Mouse (Mus musculus): ENCODE data around the gene Elmo1. TPM values are rescaled to one million over a fixed set of nuclear protein-coding genes. Genes with fewer than 3 reads are reported as not detected.

Elmo1 gene
- total and polyA plus RNA-seq, 3 experiments, result 23.1 to 50.2 (median 32.2) TPM

DNA sequence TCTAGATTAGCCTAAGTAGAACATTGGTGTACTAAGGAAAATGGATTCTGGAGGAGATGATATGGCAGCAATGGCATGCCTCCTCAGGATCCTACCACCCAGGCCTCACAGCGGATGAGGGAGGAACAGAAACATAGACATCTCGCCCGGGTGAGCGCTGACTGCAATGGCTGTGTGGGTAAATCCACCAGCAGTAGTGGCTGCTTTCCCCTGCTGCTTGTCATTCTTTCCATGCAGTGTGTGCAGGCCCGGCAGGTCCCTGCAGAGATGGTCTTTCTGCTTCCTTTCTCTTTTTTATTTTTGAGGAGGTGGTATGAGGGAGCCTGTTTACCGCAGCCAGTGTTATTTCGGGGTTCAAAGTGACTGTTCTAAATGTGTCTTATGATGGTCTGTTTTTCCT is 143.3 kb downstream of the Elmo1 start:
- Histone ChIP-seq H3K9me3 (replicated peaks; ENCODE audit: low read length) (peaks cover 6% of the 10 kb centered on the region), H3K4me3 (replicated peaks in 1 of 3; ENCODE audit: low read depth in 2 of 3, low read length in 2 of 3, poor library complexity in 1 of 3) (no peak overlapping the region), H3K9ac (ENCODE audit: insufficient read depth, low read depth) (no peak overlapping the region), H3K27me3 (replicated peaks) (no peaks in the 10 kb centered on the region), H3K4me2 (ENCODE audit: insufficient read depth, low read depth, poor library complexity, severe bottlenecking) (no peak overlapping the region), H3K27ac (ENCODE audit: insufficient read depth, low read depth) (no peak overlapping the region), H3K79me2 (replicated peaks; ENCODE audit: control insufficient read depth, extremely low read depth, insufficient read depth, poor library complexity, severe bottlenecking) (peaks cover 13% of the 10 kb centered on the region; the same call in 1 of the 2 replicates), H3K36me3 (replicated peaks in 1 of 2; ENCODE audit: control insufficient read depth in 1 of 2, insufficient read depth in 1 of 2, low read length in 1 of 2) (peaks cover 15 to 59% of the 10 kb centered on the region in 2 experiments), H3K4me1 (ENCODE audit: control insufficient read depth in 1 of 2, insufficient read depth in 2 of 2) (peaks cover 4 to 56% of the 10 kb centered on the region in 2 experiments)
- TF ChIP-seq UBTF (IDR thresholded peaks at IDR 0.05; ENCODE audit: low read depth, low read length), result no peak
- 0 out of 2 replicates have a peak, but pooled peaks have one; percentile 15 for TF ChIP-seq EP300 (IDR thresholded peaks at IDR 0.05; ENCODE audit: low read length)
- no peak for TF ChIP-seq PAX5 (IDR thresholded peaks at IDR 0.05; ENCODE audit: low read length)
- TF ChIP-seq SMC3 (IDR thresholded peaks at IDR 0.05; ENCODE audit: low read depth, low read length), result no peak
- no peak for TF ChIP-seq RCOR1 (conservative IDR thresholded peaks at IDR 0.05; ENCODE audit: low read depth, low read length)
- TF ChIP-seq MXI1 (IDR thresholded peaks at IDR 0.05; ENCODE audit: low read depth, low read length), result no peak
- no peak for TF ChIP-seq USF1 (IDR thresholded peaks at IDR 0.05; ENCODE audit: low read depth, low read length)
- TF ChIP-seq BHLHE40 (IDR thresholded peaks at IDR 0.05; ENCODE audit: low read depth, low read length), result no peak
- TF ChIP-seq CTCF (conservative IDR thresholded peaks at IDR 0.05 in 1 of 2, IDR thresholded peaks at IDR 0.05 in 1 of 2; ENCODE audit: low read depth in 2 of 2, low read length in 2 of 2), result no peak
- TF ChIP-seq JUND (conservative IDR thresholded peaks at IDR 0.05; ENCODE audit: low read depth, low read length), result no peak
- peak; percentile 15; the same call in 1 of the 2 replicates for TF ChIP-seq IRF4 (IDR thresholded peaks at IDR 0.05; ENCODE audit: low read depth, low read length)
- in situ Hi-C loops (cut with MboI; ENCODE audit: low pct_ligation_motif_present, low pct_unique_long_range_greater_than_20kb, low sequenced_read_pairs) (no loop called here), dilution Hi-C loops (cut with MboI; ENCODE audit: extremely low pct_ligation_motif_present, extremely low pct_unique_long_range_greater_than_20kb, low sequenced_read_pairs) (no loop called here)
- peak; percentile 66 for DNase-seq (ENCODE audit: extremely low read depth)

DNA sequence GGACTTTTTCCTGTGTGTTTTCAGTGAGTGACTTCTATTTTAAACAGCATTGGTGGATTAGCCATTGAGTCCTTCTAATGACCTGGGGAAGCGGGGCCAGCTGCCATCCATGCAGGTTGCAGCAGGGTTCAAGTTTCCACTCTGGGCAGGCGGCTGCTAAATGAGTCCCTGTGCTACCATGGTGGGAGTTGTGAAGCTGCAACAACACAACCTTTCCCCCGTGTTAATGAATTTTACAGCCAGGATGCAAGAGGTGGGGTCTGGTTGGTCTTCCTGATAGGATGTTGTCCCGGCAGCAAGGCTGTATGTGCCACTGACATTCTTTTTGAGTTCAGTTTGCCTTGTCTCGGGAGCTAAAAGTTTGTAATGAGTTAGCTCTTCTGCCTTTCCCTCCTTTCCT is 147.2 kb downstream of the Elmo1 start:
- dilution Hi-C loops (cut with MboI; ENCODE audit: extremely low pct_ligation_motif_present, extremely low pct_unique_long_range_greater_than_20kb, low sequenced_read_pairs), result no loop called here
- H3K4me3 ChIP-seq (replicated peaks in 1 of 3; ENCODE audit: low read depth in 2 of 3, low read length in 2 of 3, poor library complexity in 1 of 3), result no peak overlapping the region

More for the DNA sequence above, 147.2 kb downstream of the Elmo1 start:
- DNase-seq (ENCODE audit: extremely low read depth), result no peak
- Histone ChIP-seq H3K36me3 (replicated peaks in 1 of 2; ENCODE audit: control insufficient read depth in 1 of 2, insufficient read depth in 1 of 2, low read length in 1 of 2) (peaks cover 8 to 50% of the 10 kb centered on the region in 2 experiments), H3K9me3 (replicated peaks; ENCODE audit: low read length) (peaks cover 6% of the 10 kb centered on the region), H3K27ac (ENCODE audit: insufficient read depth, low read depth) (no peak overlapping the region), H3K79me2 (replicated peaks; ENCODE audit: control insufficient read depth, extremely low read depth, insufficient read depth, poor library complexity, severe bottlenecking) (peaks cover 16% of the 10 kb centered on the region; the same call in 1 of the 2 replicates), H3K4me2 (ENCODE audit: insufficient read depth, low read depth, poor library complexity, severe bottlenecking) (no peak overlapping the region), H3K27me3 (replicated peaks) (no peaks in the 10 kb centered on the region), H3K9ac (ENCODE audit: insufficient read depth, low read depth) (no peak overlapping the region), H3K4me1 (ENCODE audit: control insufficient read depth in 1 of 2, insufficient read depth in 2 of 2) (peaks cover 0 to 35% of the 10 kb centered on the region in 2 experiments; a peak in 3 of 4 replicates)
- in situ Hi-C loops (cut with MboI; ENCODE audit: low pct_ligation_motif_present, low pct_unique_long_range_greater_than_20kb, low sequenced_read_pairs), result no loop called here
- no peak for TF ChIP-seq CTCF (conservative IDR thresholded peaks at IDR 0.05 in 1 of 2, IDR thresholded peaks at IDR 0.05 in 1 of 2; ENCODE audit: low read depth in 2 of 2, low read length in 2 of 2)
- no peak for TF ChIP-seq ZKSCAN1 (IDR thresholded peaks at IDR 0.05; ENCODE audit: borderline replicate concordance, low read depth, low read length)
- no peak for TF ChIP-seq ZC3H11A (IDR thresholded peaks at IDR 0.05; ENCODE audit: low read depth, low read length)
- TF ChIP-seq HCFC1 (IDR thresholded peaks at IDR 0.05; ENCODE audit: low read depth, low read length), result no peak
- no peak for TF ChIP-seq MAZ (IDR thresholded peaks at IDR 0.05; ENCODE audit: low read depth, low read length)
- no peak for TF ChIP-seq MAFK (IDR thresholded peaks at IDR 0.05; ENCODE audit: insufficient replicate concordance, low read length)
- TF ChIP-seq PAX5 (IDR thresholded peaks at IDR 0.05; ENCODE audit: low read length), result no peak
- no peak for TF ChIP-seq IRF4 (IDR thresholded peaks at IDR 0.05; ENCODE audit: low read depth, low read length)
- TF ChIP-seq ZMIZ1 (IDR thresholded peaks at IDR 0.05; ENCODE audit: low read depth, low read length), result no peak
- no peak for TF ChIP-seq E2F4 (IDR thresholded peaks at IDR 0.05; ENCODE audit: insufficient replicate concordance, low read depth, low read length)
